Mouse (Mus musculus) embryonic facial prominence, embryonic 11.5 days (tissue): Measurements from ENCODE around the gene Chaf1a. TPM values are rescaled to one million over a fixed set of nuclear protein-coding genes. Genes with fewer than 3 reads are reported as not detected.

Source experiments
- ATAC-seq: fragments of 200-750 bp; cut with Nextera tagmentation; replicated peaks from 2 replicates; pipeline ENCODE4 v1.8.0; 2017; ENCODE audit warnings: low read depth; ENCODE audit not compliant: insufficient number of reproducible peaks, low FRiP score, low TSS enrichment
- DNase-seq: peaks from one replicate; pipeline ENCODE4 v3.0.0-alpha.2; 2015; ENCODE audit warnings: low spot score
- H3K27ac ChIP-seq: fragments of 300-500 bp; sonication (generic); replicated peaks from 2 replicates; pipeline ENCODE4 v1.5.1; 2014; ENCODE audit warnings: mild to moderate bottlenecking, low read depth, low read length, control low read depth
- H3K27me3 ChIP-seq: fragments of 300-500 bp; sonication (generic); 2 replicates; pipeline ENCODE4 v1.6.1; 2014; ENCODE audit warnings: mild to moderate bottlenecking, low read length, moderate library complexity, mixed read lengths; ENCODE audit not compliant: control insufficient read depth, insufficient read depth
- H3K36me3 ChIP-seq: fragments of 300-500 bp; sonication (generic); replicated peaks from 2 replicates; pipeline ENCODE4 v1.6.1; 2014; ENCODE audit warnings: low read depth, mild to moderate bottlenecking, low read length, moderate library complexity, mixed read lengths; ENCODE audit not compliant: control insufficient read depth, insufficient read depth
- H3K4me1 ChIP-seq: fragments of 300-500 bp; sonication (generic); 2 replicates; pipeline ENCODE4 v1.6.1; 2014; ENCODE audit warnings: low read length, mixed read lengths; ENCODE audit not compliant: control insufficient read depth, insufficient read depth
- H3K4me2 ChIP-seq: fragments of 300-500 bp; sonication (generic); 2 replicates; pipeline ENCODE4 v1.6.1; 2014; ENCODE audit warnings: low read depth, mild to moderate bottlenecking, control low read depth, low read length, moderate library complexity
- H3K4me3 ChIP-seq: fragments of 300-500 bp; sonication (generic); 2 replicates; pipeline ENCODE4 v1.5.1; 2014; ENCODE audit warnings: low read depth, low read length, control low read depth
- H3K9ac ChIP-seq: fragments of 300-500 bp; sonication (generic); replicated peaks from 2 replicates; pipeline ENCODE4 v1.6.1; 2014; ENCODE audit warnings: mild to moderate bottlenecking, control low read depth, low read length
- H3K9me3 ChIP-seq: fragments of 300-500 bp; sonication (generic); replicated peaks from 2 replicates; pipeline ENCODE4 v1.6.1; 2016; ENCODE audit warnings: mild to moderate bottlenecking, low read length, inconsistent platforms, mixed read lengths; ENCODE audit not compliant: control insufficient read depth
- WGBS: fragments of 180-500 bp; shearing (Covaris S2); extraction: QIAGEN DNeasy Blood & Tissue Kit; methylation state at CpG from one replicate; pipeline ENCODE4 v1.1.7; 2014; 5-methylcytosine and 5-hydroxymethylcytosine counted together
- polyA plus RNA-seq: library from polyadenylated mRNA; unstranded; fragments of >200 nt; fragmentation: Nextera tagmentation; extraction: Ambion mirVana; gene quantifications from 2 replicates; pipeline ENCODE4 v1.2.1, GENCODE M21; 2014

Chaf1a gene
- polyA plus RNA-seq, 1 experiment from 2014 or later: 24.5 TPM

DNA sequence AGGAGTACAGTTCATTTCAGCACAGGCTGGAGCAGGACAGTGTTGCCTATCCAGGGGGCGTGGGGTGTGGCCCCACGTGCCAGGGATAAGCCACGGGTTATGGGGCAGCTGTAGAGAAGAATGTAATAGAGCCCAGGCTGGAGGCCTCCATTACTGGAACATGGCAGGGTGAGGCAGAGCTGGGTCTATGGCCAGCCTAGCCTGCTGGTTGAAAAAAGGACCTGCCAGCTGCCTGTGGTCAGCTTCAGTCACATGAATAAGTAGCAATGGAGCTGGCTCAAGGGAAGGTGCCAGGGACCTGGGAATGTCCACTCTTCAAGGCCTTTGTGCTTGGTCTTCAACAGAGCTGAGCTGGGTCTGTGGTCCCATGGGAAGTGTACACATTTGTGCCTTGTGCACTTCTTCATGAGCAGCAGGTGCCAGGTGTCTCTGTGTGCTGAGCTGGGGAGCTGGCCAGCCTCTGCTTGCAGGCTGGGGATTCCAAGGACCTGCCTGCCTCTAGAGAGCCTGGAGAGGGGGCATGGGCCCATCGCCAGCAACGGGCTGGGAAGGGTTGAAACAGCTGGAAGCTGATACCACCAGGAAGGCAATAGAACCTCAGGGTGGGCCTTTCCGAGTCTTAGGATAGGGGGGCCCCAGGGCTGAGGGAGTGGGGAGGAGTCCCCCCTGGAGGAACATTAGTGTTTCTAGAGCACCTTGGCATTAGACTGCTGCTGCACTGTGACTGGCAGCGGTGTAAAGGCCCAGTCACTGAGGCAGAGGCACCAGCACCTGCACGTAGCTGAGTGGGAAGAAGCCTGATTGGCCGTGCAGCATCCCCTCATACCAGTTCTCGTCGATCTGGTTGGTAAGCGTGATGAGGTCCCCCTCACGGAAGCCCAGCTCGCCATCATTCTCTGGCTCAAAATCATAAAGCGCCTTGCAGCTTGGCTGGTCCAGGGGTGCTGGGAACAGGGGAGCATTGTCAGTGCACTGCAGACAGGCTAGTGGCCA is 23.1 kb upstream of the Chaf1a start:
- Histone ChIP-seq H3K9ac (no peak overlapping the region), H3K4me3 (no peak overlapping the region), H3K36me3 (peaks cover 26% of the 10 kb centered on the region), H3K27ac (no peak overlapping the region), H3K27me3 (no peaks in the 10 kb centered on the region), H3K4me2 (no peak overlapping the region), H3K9me3 (no peaks in the 10 kb centered on the region), H3K4me1 (no peaks in the 10 kb centered on the region)
- ATAC-seq: no peak
- no peak for DNase-seq
- WGBS: 85% methylated on average over 15 of the region's 15 CpGs

DNA sequence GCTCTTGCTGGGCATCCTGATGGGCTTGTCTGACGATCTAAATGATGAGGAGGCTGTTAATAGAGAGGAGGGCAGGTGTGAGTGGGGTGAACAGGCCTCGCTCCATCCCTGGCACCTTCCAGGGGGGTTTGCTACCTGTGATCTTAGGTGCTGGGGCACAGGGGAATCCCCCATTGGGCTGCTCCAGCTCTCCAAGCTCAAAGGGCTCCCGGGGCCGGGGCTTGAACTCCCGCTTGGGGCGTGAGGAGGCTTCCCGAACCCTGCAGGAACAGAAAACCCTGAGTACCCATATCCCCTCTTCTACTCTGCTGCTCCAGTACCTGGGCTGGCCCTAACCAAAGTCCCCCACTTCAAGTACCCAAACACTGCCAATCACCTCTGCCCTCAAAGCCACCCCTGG is 22.4 kb upstream of the Chaf1a start:
- Histone ChIP-seq H3K27me3 (no peaks in the 10 kb centered on the region), H3K27ac (no peak overlapping the region), H3K9ac (no peak overlapping the region), H3K9me3 (no peaks in the 10 kb centered on the region), H3K4me1 (no peaks in the 10 kb centered on the region), H3K4me2 (no peak overlapping the region), H3K36me3 (peaks cover 26% of the 10 kb centered on the region), H3K4me3 (no peak overlapping the region)
- WGBS: 86% methylated on average over 7 of the region's 7 CpGs
- no peak for DNase-seq
- no peak for ATAC-seq

DNA sequence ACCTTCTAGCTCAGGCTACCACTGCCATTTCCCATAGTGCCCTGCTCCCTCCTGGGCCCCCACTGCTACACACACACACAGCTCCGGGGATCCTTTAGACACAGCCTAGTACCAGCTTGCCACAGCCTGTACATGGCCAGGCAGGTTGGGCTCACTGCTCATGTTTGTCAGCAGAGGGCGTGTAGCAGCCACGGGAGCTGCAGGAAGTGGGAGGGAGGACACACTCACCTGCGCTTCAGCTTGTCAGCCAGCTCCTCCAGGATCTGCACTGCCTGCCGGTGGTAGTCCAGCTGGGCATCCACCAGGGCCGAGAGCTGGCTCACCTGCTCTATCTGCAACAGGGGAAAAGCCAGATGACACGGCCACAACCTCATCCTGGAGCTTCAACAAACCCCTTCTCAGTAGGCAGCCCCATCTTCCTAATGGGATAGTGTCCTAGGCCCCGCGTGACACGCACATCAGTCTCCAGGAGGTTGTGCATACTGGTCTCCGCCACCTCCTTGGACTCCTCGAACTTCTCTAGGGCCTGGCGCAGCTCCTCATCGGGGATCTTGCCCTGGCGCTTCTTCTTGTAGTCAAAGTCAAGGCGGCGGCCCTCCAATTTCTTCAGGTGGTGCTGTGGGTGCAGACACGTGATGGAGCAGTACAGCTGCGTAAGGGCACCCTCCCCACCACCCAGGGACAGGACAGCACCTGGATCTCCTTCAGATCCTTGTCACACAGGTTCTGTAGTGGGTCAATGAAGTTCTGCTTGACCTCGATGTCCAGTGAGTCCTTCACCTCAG is 21.7 kb upstream of the Chaf1a start:
- no peaks in the 10 kb centered on the region for H3K9me3 ChIP-seq
- H3K27ac ChIP-seq: no peak overlapping the region
- peak; percentile 38 for DNase-seq
- H3K4me1 ChIP-seq: no peaks in the 10 kb centered on the region
- no peaks in the 10 kb centered on the region for H3K27me3 ChIP-seq
- no peak overlapping the region for H3K4me3 ChIP-seq
- WGBS: 77% methylated on average over 20 of the region's 20 CpGs
- H3K36me3 ChIP-seq: peaks cover 22% of the 10 kb centered on the region
- no peak overlapping the region for H3K9ac ChIP-seq
- no peak overlapping the region for H3K4me2 ChIP-seq
- no peak for ATAC-seq

DNA sequence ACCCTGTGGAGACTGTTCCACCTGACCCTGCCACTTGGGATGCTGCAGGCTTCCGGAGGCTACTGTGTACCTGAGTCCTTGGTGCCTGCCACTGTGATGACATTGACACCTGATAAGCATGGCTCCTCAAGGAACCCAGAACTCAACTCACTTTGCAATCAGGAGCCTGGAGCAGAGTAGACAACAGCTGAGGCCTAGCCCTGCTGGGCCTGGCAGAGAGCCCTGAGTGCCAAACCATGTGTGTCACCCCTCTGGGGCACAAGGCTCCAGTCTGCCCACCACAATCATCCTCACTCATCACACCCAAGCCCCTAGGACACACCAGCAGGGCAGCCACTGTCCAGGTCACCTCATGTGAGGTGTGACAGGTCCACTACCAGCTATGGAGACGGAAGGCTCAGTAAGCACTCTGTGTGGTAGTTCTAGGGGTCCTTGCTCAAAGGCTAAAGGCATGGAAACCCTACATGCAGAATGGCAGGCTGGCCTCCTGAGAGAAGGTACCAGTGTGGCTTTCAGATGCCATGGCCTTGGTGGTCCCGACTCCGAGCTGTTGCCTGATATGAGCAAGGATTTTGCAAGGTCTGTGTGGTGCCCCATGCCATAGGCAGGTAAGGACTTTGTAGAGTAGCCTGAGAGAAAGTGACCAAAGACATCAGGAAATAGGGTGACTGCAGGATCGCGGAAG is 19.7 kb upstream of the Chaf1a start:
- ATAC-seq: no peak
- Histone ChIP-seq H3K4me2 (no peak overlapping the region), H3K4me1 (no peaks in the 10 kb centered on the region; the same call in 1 of the 2 replicates), H3K9ac (no peak overlapping the region), H3K4me3 (no peak overlapping the region), H3K27ac (no peak overlapping the region), H3K9me3 (no peaks in the 10 kb centered on the region), H3K27me3 (no peaks in the 10 kb centered on the region), H3K36me3 (peaks cover 19% of the 10 kb centered on the region)
- WGBS: 90% methylated on average over 6 of the region's 6 CpGs
- DNase-seq: no peak

DNA sequence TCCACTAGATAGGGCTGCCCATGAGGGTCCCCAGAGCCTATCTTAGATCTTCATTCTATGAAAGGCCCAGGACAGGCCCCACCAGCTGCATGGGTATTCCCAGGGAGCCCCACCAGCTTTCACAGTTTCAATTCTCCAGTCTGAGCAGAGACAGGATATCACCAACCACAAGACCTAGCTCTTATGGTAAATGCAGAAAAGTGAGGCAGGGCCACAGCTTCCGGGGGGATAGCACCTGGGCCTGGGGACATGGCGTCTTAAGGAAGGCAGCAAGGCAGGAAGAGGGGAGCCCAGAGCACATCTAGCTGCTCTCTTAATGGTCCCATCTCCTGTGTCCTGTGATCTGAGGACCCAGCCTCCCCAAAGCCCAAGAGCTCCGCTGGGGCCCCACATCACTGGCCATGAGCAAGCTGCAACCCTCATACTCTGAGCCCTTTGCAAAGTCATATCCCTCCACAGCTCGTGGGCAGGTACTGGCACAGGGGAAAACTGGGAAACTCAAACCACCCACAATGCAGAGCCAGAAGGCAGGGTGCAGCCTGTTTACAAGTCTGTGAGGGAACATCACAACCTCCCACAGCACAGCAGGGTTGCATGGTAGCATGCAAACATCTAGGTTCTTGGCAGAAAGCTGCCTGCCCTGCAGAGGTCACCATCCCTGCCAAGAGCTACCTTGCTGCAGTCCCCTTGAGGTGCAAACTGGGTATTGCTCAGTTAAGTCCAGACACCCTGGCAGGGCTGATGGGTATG is 18.9 kb upstream of the Chaf1a start:
- Histone ChIP-seq H3K27ac (no peak overlapping the region), H3K9ac (no peak overlapping the region)
- ATAC-seq: no peak

DNA sequence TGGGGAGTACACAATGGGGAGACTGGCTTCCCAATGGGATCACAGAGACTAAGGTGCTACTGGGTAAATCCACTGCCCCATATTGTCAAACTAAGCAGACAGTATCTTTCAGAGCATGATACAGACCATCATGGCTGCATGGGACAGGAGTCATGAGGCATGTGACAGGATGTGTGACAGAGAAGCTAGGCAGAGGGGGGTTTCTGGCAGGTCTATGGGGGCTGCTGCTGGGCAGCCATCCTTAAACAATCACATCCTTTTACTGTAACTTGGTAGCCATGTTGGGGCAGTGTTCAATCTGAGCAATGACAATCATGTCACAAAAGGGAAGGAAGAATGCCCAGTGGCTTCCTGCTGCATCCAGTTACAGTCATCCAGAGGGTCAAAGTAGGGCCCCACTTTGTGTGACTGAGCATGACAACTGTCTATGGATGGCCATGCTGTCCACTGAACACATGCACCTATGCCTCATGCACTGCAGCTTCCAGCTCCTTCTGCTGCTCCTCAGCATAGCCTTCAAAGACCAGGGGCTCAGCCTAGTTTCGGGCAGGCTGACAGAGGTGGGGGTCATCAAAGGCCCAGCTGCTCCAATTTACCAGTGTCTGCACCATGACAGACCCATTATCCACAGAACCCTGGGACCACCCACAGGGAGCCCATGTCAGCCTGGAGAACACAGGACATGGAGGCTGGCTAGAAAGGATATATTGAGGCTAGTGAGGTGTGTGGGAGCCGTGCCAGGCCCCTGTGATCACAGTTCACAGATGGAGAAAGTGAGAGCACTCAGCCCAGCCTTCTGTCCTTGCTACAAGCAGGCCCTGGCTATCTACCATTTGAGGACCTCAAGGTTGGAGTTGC is 17.9 kb upstream of the Chaf1a start:
- no peak for ATAC-seq
- DNase-seq: no peak
- H3K27me3 ChIP-seq: no peaks in the 10 kb centered on the region
- peaks cover 4% of the 10 kb centered on the region for H3K36me3 ChIP-seq
- H3K9ac ChIP-seq: no peak overlapping the region
- H3K9me3 ChIP-seq: no peaks in the 10 kb centered on the region
- H3K4me3 ChIP-seq: no peak overlapping the region
- no peak overlapping the region for H3K4me2 ChIP-seq
- WGBS: 79% methylated on average over 2 of the region's 2 CpGs
- no peaks in the 10 kb centered on the region; the same call in 1 of the 2 replicates for H3K4me1 ChIP-seq
- H3K27ac ChIP-seq: no peak overlapping the region

More for the DNA sequence above, 18.9 kb upstream of the Chaf1a start:
- H3K27me3 ChIP-seq: no peaks in the 10 kb centered on the region
- no peaks in the 10 kb centered on the region for H3K9me3 ChIP-seq
- no peak for DNase-seq
- H3K36me3 ChIP-seq: peaks cover 11% of the 10 kb centered on the region
- H3K4me1 ChIP-seq: no peaks in the 10 kb centered on the region; the same call in 1 of the 2 replicates
- WGBS: 80% methylated on average over 4 of the region's 4 CpGs
- no peak overlapping the region for H3K4me2 ChIP-seq
- H3K4me3 ChIP-seq: no peak overlapping the region

DNA sequence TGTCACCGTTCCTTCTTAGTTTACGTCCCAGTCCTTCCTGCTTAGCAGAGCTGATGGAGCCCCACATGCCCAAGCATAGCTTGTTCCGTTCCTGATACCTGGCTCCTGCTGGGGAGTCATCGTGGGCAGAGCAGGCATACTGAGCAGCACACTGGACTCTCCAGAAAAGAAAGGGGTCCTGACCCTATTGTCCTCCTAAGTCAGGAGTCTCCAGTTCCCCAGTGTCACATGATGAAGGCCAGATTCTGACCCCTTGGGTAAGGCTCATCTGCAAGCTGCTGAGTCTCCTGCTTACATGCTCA is 17.3 kb upstream of the Chaf1a start:
- Histone ChIP-seq H3K27ac (no peak overlapping the region), H3K4me1 (no peaks in the 10 kb centered on the region; the same call in 1 of the 2 replicates), H3K36me3 (peaks cover 3% of the 10 kb centered on the region), H3K4me2 (no peak overlapping the region), H3K9me3 (no peaks in the 10 kb centered on the region), H3K4me3 (no peak overlapping the region), H3K27me3 (no peaks in the 10 kb centered on the region), H3K9ac (no peak overlapping the region)
- ATAC-seq: no peak
- 87% methylated on average over 4 of the region's 4 CpGs for WGBS
- DNase-seq: no peak
